Mouse (Mus musculus): ENCODE measurements around the gene Il23a.
"Not testable (repeated sequence)": the region's sequence is repeated elsewhere in the genome, so short reads cannot be mapped to it uniquely, and the experiment has no call there.

The Il23a gene

DNA sequence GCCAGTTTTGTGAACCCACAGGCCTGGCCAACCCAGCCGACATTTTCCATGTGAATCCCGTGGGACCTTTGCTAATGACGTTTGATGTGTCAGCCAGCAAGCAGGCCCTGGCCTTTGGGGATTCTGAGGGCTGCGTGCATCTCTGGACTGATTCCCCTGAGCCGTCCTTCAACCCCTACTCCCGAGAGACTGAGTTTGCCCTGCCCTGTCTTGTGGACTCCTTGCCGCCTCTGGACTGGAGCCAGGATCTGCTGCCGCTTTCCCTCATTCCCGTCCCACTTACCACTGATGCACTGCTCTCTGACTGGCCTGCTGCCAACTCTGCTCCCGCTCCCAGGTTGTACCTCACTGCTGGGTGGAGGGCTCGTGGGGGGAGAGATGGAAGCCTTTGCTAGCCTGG is 11.6 kb upstream of the Il23a start:
- in situ Hi-C loops (cut with MboI, MseI): no loop called here

DNA sequence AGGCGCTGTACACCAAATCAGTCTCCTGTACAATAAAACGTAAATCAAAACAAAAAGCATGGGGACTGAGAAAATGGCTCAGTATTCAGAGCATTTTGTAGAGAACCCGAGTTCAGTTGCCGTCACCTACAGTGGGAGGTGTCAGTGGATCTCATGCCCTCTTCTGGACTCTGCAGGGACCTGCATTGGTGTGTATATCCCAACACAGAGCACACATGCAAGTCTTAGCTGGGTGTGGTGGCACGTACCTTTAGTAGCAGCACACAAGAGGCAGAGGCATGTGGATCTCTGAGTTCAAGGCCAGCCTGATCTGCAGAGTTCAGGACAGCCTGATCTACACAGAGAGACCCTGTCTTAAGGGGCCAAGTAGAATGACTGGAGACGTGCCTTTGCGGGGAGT is 11.1 kb upstream of the Il23a start:
- in situ Hi-C loops (cut with MboI, MseI): no loop called here

GRCm38 (mm10) chr10:128303126-128304021 is 4.8 kb upstream of the Il23a start, which contains the start of gene Pan2:
Gene Pan2 (plus strand): TSS chr10:128303335.
- in situ Hi-C loops (cut with MboI, MseI): no loop called here

- in situ Hi-C loops (cut with MboI, MseI): no loop called here
Observed at GRCm38 (mm10) chr10:128302785-128303125, 4.2 kb upstream of the Il23a start.

DNA sequence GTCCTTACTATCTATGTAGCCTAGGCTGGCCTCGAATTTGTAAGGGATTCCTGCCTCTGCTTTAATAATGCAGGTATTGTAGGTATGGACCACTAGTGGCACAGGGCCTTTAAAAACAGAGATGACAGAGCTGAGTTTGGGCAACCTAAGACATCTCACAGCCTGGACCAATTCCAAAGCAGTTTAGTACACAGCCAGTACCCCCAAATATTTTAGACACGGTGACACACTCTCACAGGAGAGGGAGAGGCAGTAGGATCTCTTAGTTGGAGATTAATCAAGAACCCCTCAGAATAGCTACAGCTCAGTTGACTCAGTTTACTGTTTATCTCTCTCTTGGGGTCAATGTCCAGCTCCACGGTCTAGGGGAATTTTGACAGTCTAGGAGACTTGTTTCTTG is 3.8 kb upstream of the Il23a start:
- in situ Hi-C loops (cut with MboI, MseI): no loop called here

DNA sequence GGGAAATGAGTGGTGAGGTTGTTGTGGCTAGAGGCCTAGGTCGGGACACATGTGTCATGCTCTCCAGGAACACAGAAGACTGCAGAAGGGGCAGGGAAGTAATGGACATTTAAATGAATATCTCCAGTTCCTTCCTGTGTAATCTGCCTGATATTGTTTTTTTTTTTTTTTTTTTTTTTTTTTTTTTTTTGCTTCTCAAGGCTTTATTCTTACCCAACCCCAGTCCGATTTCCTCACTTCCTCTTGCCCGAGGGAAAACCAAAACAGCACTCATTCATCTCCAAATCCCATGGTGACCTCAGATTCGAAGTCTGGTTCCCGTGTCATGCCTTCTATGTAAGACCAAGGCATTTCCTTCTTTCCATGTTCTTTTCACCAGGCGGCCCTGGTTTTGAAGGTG is 309 bp downstream of the Il23a start:
- in situ Hi-C loops (cut with MboI, MseI): no loop called here

DNA sequence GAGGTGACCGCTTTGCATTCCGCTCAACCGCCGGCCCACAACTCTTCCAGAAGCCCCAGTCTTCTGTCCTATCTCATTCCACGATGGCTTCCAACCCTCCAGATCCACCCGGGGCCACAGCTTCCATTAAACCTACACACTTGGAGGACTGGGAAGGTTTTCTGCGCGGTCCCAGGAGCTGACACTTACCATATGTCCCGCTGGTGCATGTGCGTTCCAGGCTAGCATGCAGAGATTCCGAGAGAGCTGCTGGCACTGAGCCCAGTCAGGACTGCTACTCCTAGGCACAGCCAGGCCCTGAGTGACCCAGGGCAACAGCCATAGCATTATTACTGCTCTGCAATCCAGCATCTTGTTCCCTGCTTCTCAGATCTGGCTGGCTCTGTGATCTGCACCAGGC is 930 bp downstream of the Il23a start:
- in situ Hi-C loops (cut with MboI, MseI): no loop called here

DNA sequence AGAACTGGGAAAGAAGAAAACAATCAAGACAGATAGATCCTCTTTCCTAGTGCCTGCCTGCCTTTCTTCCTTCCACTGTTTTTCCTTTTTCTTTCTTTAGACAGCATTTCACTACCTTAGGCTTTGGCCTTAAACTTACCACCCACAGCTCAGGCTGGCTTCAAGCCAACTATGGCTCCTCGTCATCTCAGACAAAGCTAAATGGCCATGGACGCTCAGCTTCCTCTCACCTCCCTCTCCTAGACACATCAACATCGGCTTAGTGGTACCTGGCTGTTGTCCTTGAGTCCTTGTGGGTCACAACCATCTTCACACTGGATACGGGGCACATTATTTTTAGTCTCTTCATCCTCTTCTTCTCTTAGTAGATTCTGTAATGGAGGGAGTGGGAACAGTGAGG is 1.3 kb downstream of the Il23a start:
- in situ Hi-C loops (cut with MboI, MseI): no loop called here

DNA sequence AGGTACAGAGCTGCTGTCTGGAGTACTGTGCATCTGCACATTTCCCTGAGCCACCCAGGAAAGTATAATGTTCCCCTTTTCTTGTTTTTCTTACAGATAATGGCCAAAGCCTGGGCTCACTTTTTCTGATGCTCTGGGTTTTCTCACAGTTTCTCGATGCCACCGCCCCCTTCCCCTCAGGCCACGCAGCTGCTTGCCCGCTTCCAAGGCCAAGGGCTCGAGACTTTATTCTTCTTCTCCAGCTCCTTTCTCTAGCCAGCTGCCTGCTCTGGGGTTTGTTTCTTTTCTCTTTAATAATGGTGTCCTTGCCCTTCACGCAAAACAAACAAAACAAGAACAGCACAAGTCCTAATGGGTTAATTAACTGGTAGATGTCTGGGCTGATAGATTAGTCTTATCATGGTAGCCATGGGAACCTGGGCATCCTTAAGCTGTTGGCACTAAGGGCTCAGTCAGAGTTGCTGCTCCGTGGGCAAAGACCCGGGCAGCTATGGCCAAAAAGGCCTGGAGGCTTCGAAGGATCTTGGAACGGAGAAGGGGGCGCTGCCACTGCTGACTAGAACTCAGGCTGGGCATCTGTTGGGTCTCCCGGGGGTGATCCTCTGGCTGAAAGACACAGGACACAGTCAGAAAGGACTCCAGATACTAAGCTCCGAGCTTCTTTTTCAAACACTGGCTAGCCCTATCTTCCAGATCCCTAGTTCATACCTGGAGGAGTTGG is 2.0 kb downstream of the Il23a start:
- in situ Hi-C loops (cut with MboI, MseI): no loop called here

GRCm38 (mm10) chr10:128290594-128290993 is 8.0 kb downstream of the Il23a start:
- in situ Hi-C loops (cut with MboI, MseI): not testable (repeated sequence)

DNA sequence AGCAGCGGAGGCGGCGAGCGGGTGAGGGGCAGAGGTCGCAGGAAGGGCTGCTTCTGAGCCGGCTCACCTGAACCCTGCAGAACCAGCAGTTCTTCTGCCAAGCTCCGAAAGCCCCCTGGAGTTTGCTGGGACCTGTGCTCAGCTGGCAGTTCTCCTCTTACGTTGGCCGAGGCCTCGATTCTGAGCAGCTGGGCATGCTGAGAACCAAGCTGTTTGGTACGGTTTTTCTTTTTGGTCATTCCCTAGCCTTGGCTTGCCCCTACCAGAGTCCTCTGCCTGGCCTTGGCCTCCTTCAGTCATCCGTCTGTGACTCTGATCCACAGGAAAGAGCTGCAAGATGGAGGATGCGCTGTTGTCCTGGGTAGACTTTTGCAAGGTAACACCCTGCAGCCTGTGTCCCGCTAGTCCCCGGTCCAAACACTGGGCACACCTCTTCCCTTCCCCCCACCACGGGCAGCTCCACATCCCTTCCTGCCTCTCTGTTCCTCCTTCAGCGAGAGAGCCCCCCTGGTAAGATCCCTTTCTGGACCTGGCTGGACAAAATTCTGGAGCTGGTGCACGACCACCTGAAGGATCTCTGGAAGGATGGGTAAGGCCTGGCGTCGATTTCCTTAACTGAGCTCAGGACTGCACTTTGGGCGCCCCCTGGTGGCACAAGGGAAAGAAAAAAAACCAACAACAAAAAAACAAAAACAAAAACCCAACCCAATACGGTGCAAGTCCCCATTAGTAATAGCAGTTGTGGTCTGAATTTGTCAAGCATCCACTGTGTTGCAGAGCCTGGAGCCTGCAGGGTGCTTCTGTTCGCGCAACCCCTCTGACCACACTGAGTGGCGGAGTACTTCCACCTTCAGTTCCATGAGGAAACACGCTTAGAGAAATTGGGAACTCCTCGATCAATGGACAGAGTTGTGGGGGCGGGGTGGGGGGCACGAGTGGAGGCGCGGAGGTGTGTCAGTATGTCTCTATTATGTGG is 14.7 kb downstream of the Il23a start:
- in situ Hi-C loops (cut with MboI, MseI): loop anchor here in 1 of 2 experiments (5.0 kb wide), 1 partner anchor 67 kb away; no protein-coding TSS in a partner anchor

DNA sequence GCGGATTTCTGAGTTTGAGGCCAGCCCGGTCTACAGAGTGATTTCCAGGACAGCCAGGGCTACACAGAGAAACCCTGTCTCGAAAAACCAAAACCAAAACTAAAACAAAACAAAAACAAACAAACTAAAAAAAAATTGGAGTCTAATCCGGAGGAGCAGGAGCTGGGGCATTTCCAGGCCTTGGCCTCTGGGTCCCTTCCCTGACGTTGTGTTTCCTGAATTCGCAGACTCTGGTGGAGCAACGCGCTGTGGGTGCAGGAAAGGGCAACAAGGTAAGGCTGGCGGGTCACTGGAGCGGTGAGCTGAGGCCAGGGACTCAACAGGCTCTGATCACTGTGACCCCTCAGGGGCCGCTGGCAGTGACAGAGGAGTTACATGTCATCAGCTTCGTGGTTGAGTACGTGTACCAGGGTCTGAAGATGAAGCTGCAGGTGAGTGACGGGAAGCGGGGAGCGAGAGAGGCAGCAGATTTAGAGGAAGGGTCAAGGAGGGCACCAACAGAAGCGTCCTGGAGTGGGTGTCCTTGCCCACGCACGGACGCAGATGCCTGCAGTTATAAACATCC is 15.6 kb downstream of the Il23a start:
- in situ Hi-C loops (cut with MboI, MseI): loop anchor here in 1 of 2 experiments (5.0 kb wide), 1 partner anchor 66 kb away; no protein-coding TSS in a partner anchor

GRCm38 (mm10) chr10:128281682-128282081 is 16.9 kb downstream of the Il23a start:
- in situ Hi-C loops (cut with MboI, MseI): loop anchor here in 1 of 2 experiments (5.0 kb wide), 1 partner anchor 64 kb away; no protein-coding TSS in a partner anchor

DNA sequence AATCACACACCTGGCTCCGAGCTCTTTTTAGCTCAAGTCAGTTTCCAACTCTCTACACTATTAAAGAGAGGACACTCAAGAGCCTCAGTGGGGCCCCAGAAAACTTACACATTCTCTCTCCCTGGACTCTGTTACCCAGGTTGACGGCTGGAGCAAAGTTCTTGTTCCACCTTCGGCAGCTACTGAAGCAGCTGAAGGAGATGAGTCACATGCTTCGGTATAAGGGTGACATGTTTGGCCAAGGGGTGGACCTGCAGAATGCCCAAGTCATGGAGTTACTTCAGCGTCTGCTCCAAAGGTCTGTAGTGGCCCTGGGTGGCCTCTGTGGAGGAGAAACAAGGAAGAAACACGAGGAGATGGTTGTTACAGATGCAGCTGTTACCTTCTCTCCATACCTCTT is 17.6 kb downstream of the Il23a start:
- in situ Hi-C loops (cut with MboI, MseI): loop anchor here in 1 of 2 experiments (5.0 kb wide), 1 partner anchor 64 kb away; no protein-coding TSS in a partner anchor

- in situ Hi-C loops (cut with MboI, MseI): no loop called here
Observed at GRCm38 (mm10) chr10:128278158-128278557, 20.4 kb downstream of the Il23a start.

DNA sequence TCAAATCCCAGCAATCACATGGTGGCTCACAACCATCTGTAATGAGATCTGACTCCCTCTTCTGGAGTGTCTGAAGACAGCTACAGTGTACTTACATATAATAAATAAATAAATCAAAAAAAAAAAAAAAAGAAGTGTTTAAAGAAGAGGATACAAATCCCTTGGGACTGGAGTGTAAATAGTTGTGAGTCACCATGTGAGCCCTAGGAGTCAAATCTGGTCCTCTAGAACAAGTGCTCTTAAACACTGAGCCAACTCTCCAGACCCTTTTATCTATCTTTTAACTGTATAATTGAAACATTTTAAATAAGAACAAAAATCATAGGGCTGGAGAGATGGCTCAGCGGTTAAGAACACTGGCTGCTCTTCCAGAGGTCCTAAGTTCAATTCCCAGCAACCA is 23.2 kb downstream of the Il23a start:
- in situ Hi-C loops (cut with MboI, MseI): not testable (repeated sequence)

DNA sequence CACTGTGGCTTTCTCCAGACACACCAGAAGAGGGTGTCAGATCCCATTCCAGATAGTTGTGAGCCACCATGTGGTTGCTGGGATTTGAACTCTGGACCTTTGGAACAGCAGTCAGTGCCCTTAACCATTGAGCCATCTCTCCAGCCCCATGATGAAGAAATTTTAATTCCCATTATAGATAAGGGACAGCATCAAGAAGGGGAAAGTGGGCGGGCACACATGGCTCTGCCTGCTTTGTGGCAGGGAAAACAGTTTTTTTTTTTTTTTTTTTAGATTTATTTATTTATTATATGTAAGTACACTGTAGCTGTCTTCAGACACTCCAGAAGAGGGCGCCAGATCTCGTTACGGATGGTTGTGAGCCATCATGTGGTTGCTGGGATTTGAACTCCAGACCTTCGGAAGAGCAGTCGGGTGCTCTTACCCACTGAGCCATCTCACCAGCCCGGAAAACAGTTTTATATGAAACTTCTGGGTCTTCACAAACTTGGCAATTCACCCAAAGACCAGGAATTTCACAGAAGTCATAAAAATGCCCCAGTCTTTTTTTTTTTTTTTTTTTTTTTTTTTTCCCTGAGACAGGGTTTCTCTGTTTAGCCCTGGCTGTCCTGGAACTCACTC is 25.6 kb downstream of the Il23a start:
- in situ Hi-C loops (cut with MboI, MseI): not testable (repeated sequence)

DNA sequence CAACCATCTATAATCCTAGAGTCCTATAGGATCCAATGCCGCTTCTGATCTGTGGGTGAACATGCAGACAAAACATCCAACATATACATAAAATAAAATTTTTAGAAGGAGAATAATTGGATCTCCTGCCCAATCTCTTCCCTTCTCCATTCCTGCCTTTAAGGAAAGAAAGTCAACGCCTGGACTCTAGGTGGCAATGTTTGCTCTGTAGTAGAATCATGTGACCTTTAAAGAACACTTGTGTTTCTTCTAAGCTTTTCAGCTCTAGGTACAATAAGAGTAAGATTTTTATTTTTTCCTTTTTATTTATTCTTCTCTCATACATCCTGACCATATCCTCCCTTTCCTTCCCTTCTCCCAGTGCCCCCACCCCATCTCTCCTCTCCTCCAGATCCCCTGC is 26.7 kb downstream of the Il23a start:
- in situ Hi-C loops (cut with MboI, MseI): no loop called here

DNA sequence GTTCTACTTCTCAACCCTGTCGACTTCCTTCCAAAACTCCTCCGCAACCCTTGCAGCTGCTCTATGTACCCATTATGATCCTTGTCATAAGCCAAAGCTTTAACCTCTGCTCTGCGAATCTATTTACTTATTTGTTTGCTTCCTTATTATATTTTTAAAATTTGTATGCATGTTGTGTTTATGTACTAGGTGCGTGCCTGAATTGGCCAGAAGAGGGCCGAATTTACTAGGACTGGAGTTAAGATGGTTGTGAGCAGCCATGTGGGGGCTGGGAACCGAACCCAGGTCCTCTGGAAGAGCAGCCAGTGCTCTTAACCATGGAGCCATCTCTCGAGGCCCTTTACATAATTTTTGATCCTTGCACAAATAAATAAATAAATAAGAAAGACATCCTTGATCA is 27.7 kb downstream of the Il23a start:
- in situ Hi-C loops (cut with MboI, MseI): no loop called here

DNA sequence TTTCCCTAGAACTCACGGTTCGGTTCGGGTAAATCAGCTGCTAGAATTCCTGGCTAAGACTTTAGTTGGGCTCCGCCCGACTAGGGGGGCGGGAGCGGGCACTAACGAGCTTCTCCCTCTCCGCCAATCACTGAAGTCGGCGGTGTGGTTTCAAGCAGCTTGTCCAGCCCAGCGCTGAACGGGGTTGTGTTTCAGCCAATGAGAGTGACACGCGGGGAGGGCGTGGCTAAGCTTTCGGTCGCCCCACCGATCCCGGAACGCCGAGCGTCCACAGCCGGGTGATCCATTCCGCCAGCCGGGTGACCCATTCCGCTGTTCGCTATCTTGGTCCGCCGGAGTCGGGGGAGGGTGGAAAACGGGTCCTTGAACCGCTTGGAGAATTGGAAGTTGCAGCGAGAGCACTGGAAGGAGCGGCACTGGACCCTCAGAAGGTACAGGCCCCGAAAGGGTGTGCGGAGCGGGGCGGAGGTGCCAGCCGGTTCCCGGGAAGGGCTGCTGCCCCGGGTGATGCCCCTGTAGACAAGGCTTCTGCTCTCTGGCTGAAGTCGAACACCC is 28.2 kb downstream of the Il23a start, which contains the start of gene Stat2:
Gene Stat2 (plus strand): TSS at position 273 of the 555 bp plus-strand sequence.
- in situ Hi-C loops (cut with MboI, MseI): no loop called here
